Mouse (Mus musculus): ENCODE results near the gene Prkce.

DNA sequence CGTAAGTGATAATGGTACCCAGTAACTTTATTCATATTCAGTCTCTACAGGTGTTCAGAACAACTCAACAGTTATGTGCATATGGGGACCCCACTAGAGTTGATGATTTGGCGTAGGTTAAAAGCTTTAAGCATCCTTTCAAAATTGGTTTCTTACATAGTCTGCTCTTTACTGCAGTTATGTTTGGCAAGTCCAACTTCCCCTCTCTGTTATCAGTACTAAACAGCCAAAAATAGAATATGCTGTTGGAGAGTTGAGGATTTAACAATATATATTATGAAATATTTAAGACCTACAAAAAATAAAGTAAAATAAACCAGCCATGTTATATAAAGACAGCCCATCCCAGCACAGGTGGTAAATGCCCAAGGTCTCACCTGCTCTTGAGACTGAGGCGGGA, 187.3 kb downstream of the Prkce start:
- TF ChIP-seq CTCF (IDR thresholded peaks at IDR 0.05; ENCODE audit: low read depth): no peak
- TF ChIP-seq EP300 (IDR thresholded peaks at IDR 0.05; ENCODE audit: low read depth): no peak
